Mouse (Mus musculus): Measurements from ENCODE around the gene Adgrg4. TPM values are rescaled to one million over a fixed set of nuclear protein-coding genes. Genes with fewer than 3 reads are reported as not detected.

The Adgrg4 gene
- total RNA-seq (2014; fragmentation: Nextera tagmentation) (not detected in 2 replicates), total RNA-seq (2017) (not detected in 2 replicates)

GRCm38 (mm10) chrX:56869863-56870262, at the start of gene Adgrg4:
TSS of gene Adgrg4 (plus strand) at chrX:56870163.
- no peak for ATAC-seq (replicated peaks; ENCODE audit: poor library complexity, severe bottlenecking)

- ATAC-seq (replicated peaks; ENCODE audit: poor library complexity, severe bottlenecking): peak; percentile 87
Observed at GRCm38 (mm10) chrX:56821765-56822603, 48.0 kb upstream of the Adgrg4 start, which contains the start of gene Map7d3. TSS of gene Map7d3 (minus strand) at chrX:56822326.

DNA sequence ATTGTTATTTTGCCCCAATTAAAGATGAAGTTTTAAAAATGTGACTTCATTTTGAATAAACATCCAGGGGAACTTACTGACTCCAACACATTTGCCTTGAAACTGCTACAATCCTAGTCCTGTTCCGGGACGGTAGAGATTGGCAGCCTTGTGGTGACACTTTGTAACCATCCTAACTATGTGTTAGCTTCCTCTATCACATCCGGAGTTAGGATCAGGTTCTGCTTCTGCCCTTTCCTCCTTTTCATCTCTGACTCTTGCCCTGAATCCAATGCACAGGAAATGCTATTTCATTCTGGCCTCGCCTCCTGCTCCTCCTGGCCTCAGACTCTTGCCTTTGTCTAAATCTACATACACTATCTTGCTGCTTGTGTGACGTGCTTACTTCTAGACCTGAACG, 42.5 kb upstream of the Adgrg4 start:
- ATAC-seq (replicated peaks; ENCODE audit: poor library complexity, severe bottlenecking): peak; percentile 98

DNA sequence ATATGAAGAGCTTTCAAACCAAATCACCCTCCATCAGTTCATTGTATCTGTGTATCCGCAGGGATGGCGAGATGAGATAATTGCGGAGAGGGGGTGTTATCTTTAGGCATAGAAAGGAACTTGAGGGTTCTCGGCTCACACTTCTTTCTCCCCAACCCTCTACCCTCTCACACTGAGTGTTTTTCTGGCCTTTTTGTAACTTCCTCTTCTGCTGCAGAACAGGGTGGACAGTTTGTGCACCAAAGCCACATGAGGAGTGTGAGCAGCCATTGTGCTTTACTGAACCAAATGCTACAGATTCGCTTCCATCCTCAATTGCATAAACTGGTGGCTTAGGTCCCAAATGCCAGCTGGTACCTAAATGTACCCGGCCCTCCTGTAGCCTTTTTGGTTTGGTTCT, 34.1 kb upstream of the Adgrg4 start:
- ATAC-seq (replicated peaks; ENCODE audit: poor library complexity, severe bottlenecking): peak; percentile 70

DNA sequence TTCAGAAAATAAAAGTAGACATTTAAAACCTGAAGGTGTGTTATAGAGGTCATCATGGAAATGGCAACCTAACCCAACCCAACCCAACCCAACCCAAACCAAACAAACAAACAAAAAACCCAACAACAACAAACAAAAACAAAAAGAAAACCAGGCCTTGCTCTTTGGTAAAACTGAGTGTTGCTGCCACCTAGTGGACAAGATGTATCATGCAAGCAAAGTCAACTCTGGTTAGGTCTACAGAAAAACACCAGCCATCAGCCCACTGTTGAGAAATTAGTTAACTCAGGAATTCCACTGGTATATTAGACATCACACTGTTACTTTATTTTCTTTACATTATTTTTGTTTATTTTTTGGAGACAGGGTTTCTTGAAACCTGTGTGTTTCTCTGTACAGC, 30.6 kb upstream of the Adgrg4 start:
- peak; percentile 56; the same call in 1 of the 2 replicates for ATAC-seq (replicated peaks; ENCODE audit: poor library complexity, severe bottlenecking)

DNA sequence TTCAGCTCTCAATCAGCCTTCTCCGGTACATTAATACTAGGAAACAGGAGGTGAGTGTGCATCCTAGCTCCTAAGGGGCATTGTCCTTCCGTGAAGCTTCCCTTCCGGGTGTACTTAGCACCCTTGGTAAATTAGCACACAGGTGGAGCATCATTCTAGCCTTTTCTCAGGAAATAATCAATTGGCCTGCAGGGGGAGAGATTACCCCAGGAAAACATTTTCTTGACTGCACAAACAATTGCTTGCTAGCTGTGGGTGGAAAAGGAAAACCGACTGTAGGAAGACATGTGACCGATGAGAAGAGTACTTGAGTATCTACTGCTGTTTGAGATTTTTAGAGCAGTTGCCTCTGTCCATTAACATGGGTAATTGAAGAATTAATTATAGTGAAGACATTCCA, 28.7 kb upstream of the Adgrg4 start:
- ATAC-seq (replicated peaks; ENCODE audit: poor library complexity, severe bottlenecking): no peak

GRCm38 (mm10) chrX:57012891-57013290, 142.9 kb downstream of the Adgrg4 start:
- ATAC-seq (replicated peaks; ENCODE audit: poor library complexity, severe bottlenecking): no peak

DNA sequence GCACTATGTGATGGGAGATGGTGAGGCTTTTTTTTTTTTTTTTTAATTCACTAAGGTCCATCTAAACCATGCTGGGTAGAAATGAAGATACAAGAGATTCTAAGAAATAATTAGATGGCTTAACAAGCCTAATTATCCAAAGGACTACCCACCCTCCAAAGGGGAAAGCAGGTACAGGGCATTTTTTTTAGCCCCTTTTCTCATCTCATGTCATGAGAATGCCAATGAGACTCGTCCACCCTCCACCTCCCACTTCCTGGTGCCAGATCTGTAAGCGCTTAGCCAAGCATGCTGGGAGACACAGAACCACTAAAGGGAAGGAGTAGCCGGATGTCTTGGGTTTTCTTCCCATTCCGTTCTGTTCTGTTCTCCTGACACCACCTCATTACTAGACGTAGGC, 172.8 kb downstream of the Adgrg4 start, which contains the start of gene Brs3:
Brs3 (plus strand) TSS at position 301 of the 400 bp plus-strand sequence.
- ATAC-seq (replicated peaks; ENCODE audit: poor library complexity, severe bottlenecking): no peak

DNA sequence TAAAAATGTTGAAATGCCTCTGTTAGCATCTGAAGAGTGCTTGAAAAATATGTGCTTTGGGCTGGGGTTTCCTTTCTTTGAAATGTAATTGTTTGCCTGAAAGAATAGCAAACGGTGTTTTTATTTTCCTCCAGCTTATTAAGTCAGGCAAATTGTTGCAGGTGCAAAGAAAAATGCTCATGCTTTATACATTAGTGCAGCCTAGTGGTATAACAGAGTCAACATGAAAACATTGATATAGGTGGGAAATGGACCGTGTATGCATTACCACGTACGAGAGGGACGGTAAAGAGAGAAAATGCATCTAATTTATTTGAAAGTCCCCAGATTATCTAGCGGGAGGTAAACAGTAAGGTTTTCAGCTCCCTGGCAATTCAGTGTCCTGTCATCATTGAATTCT, 173.9 kb downstream of the Adgrg4 start:
- ATAC-seq (replicated peaks; ENCODE audit: poor library complexity, severe bottlenecking): no peak

Other genes starting within 250 kb of the Adgrg4 start
- gene Fhl1, start 138.4 kb upstream of the Adgrg4 start, total RNA-seq (2014; fragmentation: Nextera tagmentation): not detected in 2 replicates
- not detected in 2 replicates for gene Fhl1, start 138.4 kb upstream of the Adgrg4 start, total RNA-seq (2017)
- gene Map7d3, start 47.8 kb upstream of the Adgrg4 start, total RNA-seq (2014; fragmentation: Nextera tagmentation): 6.4 and 7.1 TPM in 2 replicates
- gene Map7d3, start 47.8 kb upstream of the Adgrg4 start, total RNA-seq (2017): 4.9 and 8.6 TPM in 2 replicates
- not detected in 2 replicates for gene Brs3, start 172.9 kb downstream of the Adgrg4 start, total RNA-seq (2014; fragmentation: Nextera tagmentation)
- not detected in 2 replicates for gene Brs3, start 172.9 kb downstream of the Adgrg4 start, total RNA-seq (2017)
- gene Htatsf1, start 183.4 kb downstream of the Adgrg4 start, total RNA-seq (2014; fragmentation: Nextera tagmentation): 37.9 and 46.8 TPM in 2 replicates
- gene Htatsf1, start 183.4 kb downstream of the Adgrg4 start, total RNA-seq (2017): 66.8 and 76.7 TPM in 2 replicates
- gene Vgll1, start 217.9 kb downstream of the Adgrg4 start, total RNA-seq (2014; fragmentation: Nextera tagmentation): not detected in 2 replicates
- gene Vgll1, start 217.9 kb downstream of the Adgrg4 start, total RNA-seq (2017): not detected in 2 replicates